Mouse (Mus musculus) heart, embryonic 16.5 days (tissue): Measurements from ENCODE around the gene Tmem40. TPM values are rescaled to one million over a fixed set of nuclear protein-coding genes. Genes with fewer than 3 reads are reported as not detected.
A peak's percentile ranks its signal among the peaks of the same experiment; 100 is the strongest.

Source experiments
- ATAC-seq: fragments of 200-750 bp; cut with Nextera tagmentation; replicated peaks from 2 replicates; pipeline ENCODE4 v1.8.0; 2017; ENCODE audit warnings: moderate number of reproducible peaks; ENCODE audit not compliant: insufficient read depth, low FRiP score; ENCODE audit errors: extremely low read depth
- H3K27ac ChIP-seq: fragments of 300-500 bp; sonication (generic); 2 replicates; pipeline ENCODE4 v1.5.1; 2014; ENCODE audit warnings: mild to moderate bottlenecking, low read length, control low read depth, moderate library complexity
- H3K27me3 ChIP-seq: fragments of 300-500 bp; sonication (generic); 2 replicates; pipeline ENCODE4 v1.6.1; 2014; ENCODE audit warnings: low read length, mixed read lengths; ENCODE audit not compliant: control insufficient read depth, insufficient read depth
- H3K36me3 ChIP-seq: fragments of 300-500 bp; sonication (generic); 2 replicates; pipeline ENCODE4 v1.6.1; 2014; ENCODE audit not compliant: control insufficient read depth, insufficient read depth
- H3K4me1 ChIP-seq: fragments of 300-500 bp; sonication (generic); 2 replicates; pipeline ENCODE4 v1.6.1; 2014; ENCODE audit warnings: low read length, mixed read lengths; ENCODE audit not compliant: control insufficient read depth, insufficient read depth
- H3K4me2 ChIP-seq: fragments of 300-500 bp; sonication (generic); 2 replicates; pipeline ENCODE4 v1.6.1; 2014; ENCODE audit warnings: low read depth, mild to moderate bottlenecking, control low read depth, low read length
- H3K4me3 ChIP-seq: fragments of 300-500 bp; sonication (generic); 2 replicates; pipeline ENCODE4 v1.5.1; 2014; ENCODE audit warnings: mild to moderate bottlenecking, control low read depth, low read length
- H3K9ac ChIP-seq: fragments of 300-500 bp; sonication (generic); 2 replicates; pipeline ENCODE4 v1.6.1; 2014; ENCODE audit warnings: low read length, control low read depth
- H3K9me3 ChIP-seq: fragments of 300-500 bp; sonication (generic); replicated peaks from 2 replicates; pipeline ENCODE4 v1.6.1; 2016; ENCODE audit warnings: low read length; ENCODE audit not compliant: control insufficient read depth
- WGBS: fragments of 180-500 bp; shearing (Covaris S2); extraction: QIAGEN DNeasy Blood & Tissue Kit; methylation state at CpG from one replicate; pipeline ENCODE4 v1.1.7; 2014; 5-methylcytosine and 5-hydroxymethylcytosine counted together
- polyA plus RNA-seq: library from polyadenylated mRNA; unstranded; fragments of >200 nt; fragmentation: Nextera tagmentation; extraction: Ambion mirVana; gene quantifications from 2 replicates; pipeline ENCODE4 v1.2.1, GENCODE M21; 2015

The Tmem40 gene
- polyA plus RNA-seq, 1 experiment from 2014 or later, result 1.3 TPM

- Histone ChIP-seq H3K27ac (no peak overlapping the region), H3K4me1 (peaks cover 15% of the 10 kb centered on the region), H3K36me3 (peaks cover 73% of the 10 kb centered on the region), H3K9ac (no peak overlapping the region), H3K9me3 (no peaks in the 10 kb centered on the region), H3K27me3 (no peaks in the 10 kb centered on the region), H3K4me2 (no peak overlapping the region), H3K4me3 (no peak overlapping the region)
- WGBS, result 80% methylated on average over 21 of the region's 21 CpGs
- 0 out of 2 replicates have a peak, but pooled peaks have one; percentile 19 for ATAC-seq
Observed at GRCm38 (mm10) chr6:115792691-115793215, 30.5 kb upstream of the Tmem40 start.

- no peaks in the 10 kb centered on the region for H3K9me3 ChIP-seq
- H3K27me3 ChIP-seq, result no peaks in the 10 kb centered on the region
- no peak overlapping the region for H3K27ac ChIP-seq
- peaks cover 15% of the 10 kb centered on the region for H3K4me1 ChIP-seq
- no peak overlapping the region for H3K4me3 ChIP-seq
- WGBS, result 63% methylated on average over 34 of the region's 34 CpGs
- peaks cover 73% of the 10 kb centered on the region for H3K36me3 ChIP-seq
- peak overlapping the region; percentile 33; the same call in 1 of the 2 replicates for H3K9ac ChIP-seq
- no peak overlapping the region for H3K4me2 ChIP-seq
- ATAC-seq, result peak; percentile 41; the same call in 1 of the 2 replicates
Observed at GRCm38 (mm10) chr6:115791842-115792686, 29.9 kb upstream of the Tmem40 start.

GRCm38 (mm10) chr6:115791016-115791415 is 28.8 kb upstream of the Tmem40 start:
- 76% methylated on average over 10 of the region's 10 CpGs for WGBS

GRCm38 (mm10) chr6:115782781-115783180 is 20.6 kb upstream of the Tmem40 start:
- Histone ChIP-seq H3K4me3 (no peak overlapping the region), H3K27me3 (no peaks in the 10 kb centered on the region), H3K36me3 (peaks cover 49% of the 10 kb centered on the region), H3K27ac (no peak overlapping the region), H3K4me1 (peaks cover 4% of the 10 kb centered on the region), H3K9ac (no peak overlapping the region), H3K4me2 (no peak overlapping the region), H3K9me3 (no peaks in the 10 kb centered on the region)
- WGBS, result 78% methylated on average over 3 of the region's 3 CpGs
- ATAC-seq, result no peak

More at GRCm38 (mm10) chr6:115791016-115791415, 28.8 kb upstream of the Tmem40 start:
- H3K27me3 ChIP-seq, result no peaks in the 10 kb centered on the region
- H3K9ac ChIP-seq, result no peak overlapping the region
- H3K4me1 ChIP-seq, result peaks cover 15% of the 10 kb centered on the region
- no peak for ATAC-seq
- H3K27ac ChIP-seq, result no peak overlapping the region
- H3K4me3 ChIP-seq, result no peak overlapping the region
- peaks cover 72% of the 10 kb centered on the region for H3K36me3 ChIP-seq
- no peaks in the 10 kb centered on the region for H3K9me3 ChIP-seq
- no peak overlapping the region for H3K4me2 ChIP-seq

GRCm38 (mm10) chr6:115776363-115776762 is 14.2 kb upstream of the Tmem40 start:
- Histone ChIP-seq H3K36me3 (peaks cover 11% of the 10 kb centered on the region), H3K27ac (peak overlapping the region; percentile 99), H3K9ac (peak overlapping the region; percentile 62), H3K27me3 (no peaks in the 10 kb centered on the region), H3K4me3 (peak overlapping the region; percentile 89), H3K9me3 (no peaks in the 10 kb centered on the region; the same call in 1 of the 2 replicates), H3K4me2 (peak overlapping the region; percentile 79), H3K4me1 (peaks cover 25% of the 10 kb centered on the region)
- 15% methylated on average over 9 of the region's 9 CpGs for WGBS
- no peak for ATAC-seq

GRCm38 (mm10) chr6:115775838-115776237 is 13.6 kb upstream of the Tmem40 start:
- WGBS, result 12% methylated on average over 3 of the region's 3 CpGs
- H3K9ac ChIP-seq, result peak overlapping the region; percentile 94
- ATAC-seq, result peak; percentile 84

GRCm38 (mm10) chr6:115774501-115774921 is 12.3 kb upstream of the Tmem40 start, which contains the start of gene Cand2:
Gene Cand2 (plus strand): TSS chr6:115774538.
- 0% methylated on average over 25 of the region's 28 CpGs for WGBS
- Histone ChIP-seq H3K9ac (peak within 1 kb of the TSS; percentile 94), H3K4me1 (peaks cover 25% of the 10 kb centered on the region), H3K27ac (peak within 1 kb of the TSS; percentile 99), H3K4me2 (peak within 1 kb of the TSS; percentile 79), H3K36me3 (0 out of 2 replicates have a peak, but pooled peaks cover 2% of the 10 kb centered on the region), H3K4me3 (peak within 1 kb of the TSS; percentile 89), H3K9me3 (no peaks in the 10 kb centered on the region; the same call in 1 of the 2 replicates), H3K27me3 (no peaks in the 10 kb centered on the region)
- ATAC-seq, result peak; percentile 59

More at GRCm38 (mm10) chr6:115775838-115776237, 13.6 kb upstream of the Tmem40 start:
- no peaks in the 10 kb centered on the region for H3K27me3 ChIP-seq
- H3K4me3 ChIP-seq, result peak overlapping the region; percentile 89
- peaks cover 7% of the 10 kb centered on the region for H3K36me3 ChIP-seq
- peaks cover 25% of the 10 kb centered on the region for H3K4me1 ChIP-seq
- peak overlapping the region; percentile 79 for H3K4me2 ChIP-seq
- H3K27ac ChIP-seq, result peak overlapping the region; percentile 99
- H3K9me3 ChIP-seq, result no peaks in the 10 kb centered on the region; the same call in 1 of the 2 replicates

- Histone ChIP-seq H3K36me3 (0 out of 2 replicates have a peak, but pooled peaks cover 2% of the 10 kb centered on the region), H3K4me2 (peak overlapping the region; percentile 79), H3K4me3 (peak overlapping the region; percentile 89), H3K9me3 (no peaks in the 10 kb centered on the region; the same call in 1 of the 2 replicates), H3K9ac (peak overlapping the region; percentile 62), H3K27me3 (no peaks in the 10 kb centered on the region), H3K27ac (peak overlapping the region; percentile 80), H3K4me1 (peaks cover 25% of the 10 kb centered on the region)
- WGBS, result under 1% methylated on average over 14 of the region's 14 CpGs
- peak; percentile 59 for ATAC-seq
Observed at GRCm38 (mm10) chr6:115773966-115774413, 11.8 kb upstream of the Tmem40 start.
